Mouse (Mus musculus): ENCODE measurements around the gene Apoc2.

- TF ChIP-seq EP300 (IDR thresholded peaks at IDR 0.05; ENCODE audit: low read depth), result no peak
- TF ChIP-seq CTCF (IDR thresholded peaks at IDR 0.05; ENCODE audit: low read depth), result no peak
These were observed 45.5 kb downstream of the Apoc2 start for GRCm38 (mm10) chr7:19632275-19632674.

Measured in heart, postnatal 0 days (tissue).